Mouse (Mus musculus) CH12.LX (cell line): ENCODE measurements at regions not wholly inside any gene's neighbourhood (a gene's known extent, or its start where the extent isn't known, plus 50 kb on each side); places are given as distances from the start of the nearest gene placed in this dataset.

ENCODE experiments used
- CTCF ChIP-seq, 2 experiments: IDR thresholded peaks in 1 of 2; conservative IDR thresholded peaks in 1 of 2; 2 replicates each; pipeline ENCODE4 v1.5.1; 2011 to 2012; ENCODE audit warnings: low read depth in 2 of 2, low read length in 2 of 2, improper control_type of control experiment in 1 of 2, inconsistent platforms in 1 of 2, mild to moderate bottlenecking in 1 of 2, moderate library complexity in 1 of 2
- E2F4 ChIP-seq: IDR thresholded peaks from 2 replicates; pipeline ENCODE4 v1.6.1; 2011; ENCODE audit warnings: low read depth, low read length, improper control_type of control experiment; ENCODE audit not compliant: insufficient replicate concordance
- EP300 ChIP-seq: IDR thresholded peaks from 2 replicates; pipeline ENCODE4 v1.6.1; 2011; ENCODE audit warnings: low read length, improper control_type of control experiment
- JUND ChIP-seq: conservative IDR thresholded peaks from 2 replicates; pipeline ENCODE4 v1.6.1; 2011; ENCODE audit warnings: low read depth, low read length, improper control_type of control experiment
- MAZ ChIP-seq: IDR thresholded peaks from 2 replicates; pipeline ENCODE4 v1.6.1; 2012; ENCODE audit warnings: low read depth, mild to moderate bottlenecking, inconsistent platforms, low read length, improper control_type of control experiment, moderate library complexity
- NRF1 ChIP-seq: IDR thresholded peaks from 2 replicates; pipeline ENCODE4 v1.6.1; 2014; ENCODE audit warnings: low read depth, mild to moderate bottlenecking, inconsistent platforms, low read length, improper control_type of control experiment, moderate library complexity
- POLR2A ChIP-seq: IDR thresholded peaks from 2 replicates; pipeline ENCODE4 v1.6.1; 2011; ENCODE audit warnings: low read depth, mild to moderate bottlenecking, improper control_type of control experiment, low read length
- RAD21 ChIP-seq: IDR thresholded peaks from 2 replicates; pipeline ENCODE4 v1.6.1; 2011; ENCODE audit warnings: low read depth, mild to moderate bottlenecking, low read length, improper control_type of control experiment, moderate library complexity
- RCOR1 ChIP-seq: conservative IDR thresholded peaks from 2 replicates; pipeline ENCODE4 v1.6.1; 2012; ENCODE audit warnings: low read depth, mild to moderate bottlenecking, inconsistent platforms, low read length, improper control_type of control experiment
- ZMIZ1 ChIP-seq: IDR thresholded peaks from 2 replicates; pipeline ENCODE4 v1.6.1; 2012; ENCODE audit warnings: low read depth, mild to moderate bottlenecking, inconsistent platforms, low read length, improper control_type of control experiment

GRCm38 (mm10) chr2:50667180-50667579 lies 370.6 kb upstream of the Mmadhc start:
- TF ChIP-seq RCOR1, result no peak
- no peak for TF ChIP-seq NRF1
- TF ChIP-seq POLR2A, result no peak
- no peak for TF ChIP-seq JUND
- no peak for TF ChIP-seq ZMIZ1
- no peak for TF ChIP-seq EP300
- TF ChIP-seq MAZ, result no peak
- no peak for TF ChIP-seq E2F4
- no peak for TF ChIP-seq CTCF (conservative IDR thresholded peaks at IDR 0.05 in 1 of 2, IDR thresholded peaks at IDR 0.05 in 1 of 2; ENCODE audit: low read depth in 2 of 2, low read length in 2 of 2)
- no peak for TF ChIP-seq RAD21
